Comparison of ENCODE assay signal across 19 mouse cellular contexts in genomic region chr6:61246523-61246922, GRCm38 (mm10).
"Had no signal": no experiment of that assay in that cellular context is flagged by ENCODE, and none has a peak within 500 bp of the region (broad histone marks: within the 10 kb centered on the region; RNA-seq: fewer than 3 reads in every experiment).

No protein-coding gene starts in this region.

- H3K4me2 ChIP-seq: limb, embryonic 12.5 days; limb, embryonic 15.5 days; liver, embryonic 11.5 days; lung, embryonic 15.5 days; midbrain, embryonic 11.5 days had no signal

- ATAC-seq: liver, postnatal 0 days had no signal

- H3K4me3 ChIP-seq: layer of hippocampus, adult 2 months; left cerebral cortex, adult 2 months; limb, embryonic 12.5 days; limb, embryonic 15.5 days; lung, embryonic 15.5 days had no signal

- H3K27me3 ChIP-seq: limb, embryonic 12.5 days; limb, embryonic 15.5 days; lung, embryonic 15.5 days had no signal

- H3K9ac ChIP-seq: limb, embryonic 12.5 days; limb, embryonic 15.5 days; liver, embryonic 14.5 days; liver, postnatal 0 days; lung, embryonic 15.5 days had no signal

- H3K4me1 ChIP-seq: limb, embryonic 12.5 days; limb, embryonic 15.5 days; lung, embryonic 15.5 days had no signal

- DNase-seq: kidney, adult 2 months; kidney, postnatal 25 days; layer of hippocampus, postnatal 36 days; left cerebral cortex, postnatal 4 days; liver, postnatal 0 days; lung, postnatal 14 days; lung, postnatal 4 days; midbrain, embryonic 14.5 days; thymus, adult 18-20 months; thymus, postnatal 36 days had no signal

- H3K9me3 ChIP-seq: limb, embryonic 12.5 days; limb, embryonic 15.5 days; lung, embryonic 15.5 days had no signal

- H3K36me3 ChIP-seq: limb, embryonic 12.5 days; limb, embryonic 15.5 days; lung, embryonic 15.5 days had no signal

- H3K27ac ChIP-seq: kidney, postnatal 0 days; layer of hippocampus, adult 2 months; left cerebral cortex, adult 2 months; limb, embryonic 12.5 days; limb, embryonic 15.5 days; liver, embryonic 14.5 days; lung, embryonic 15.5 days had no signal
